In genomic region chr11:63132151-63132500, GRCm38 (mm10) we compare ENCODE assay signal across 7 mouse cellular contexts. TPM values are rescaled to one million over a fixed set of nuclear protein-coding genes. Genes with fewer than 3 reads are reported as not detected.
DNase-seq lines count a peak whose midpoint lies in the region; ATAC-seq and TF ChIP-seq lines count a peak whose summit lies in the region.

No protein-coding gene starts in this region.

- TF ChIP-seq CTCF in lung, postnatal 0 days (IDR thresholded peaks at IDR 0.05): no peak

- H3K4me1 ChIP-seq in lung, postnatal 0 days (ENCODE audit: insufficient read depth, low read depth, low read length): peaks cover 42% of the 10 kb centered on the region
- H3K4me1 ChIP-seq in forebrain, embryonic 10.5 days: peaks cover 45% of the 10 kb centered on the region
- peaks cover 71% of the 10 kb centered on the region for H3K4me1 ChIP-seq in limb, embryonic 13.5 days
- peaks cover 42% of the 10 kb centered on the region for H3K4me1 ChIP-seq in stomach, embryonic 15.5 days

- H3K27me3 ChIP-seq in lung, postnatal 0 days (replicated peaks; ENCODE audit: insufficient read depth, low read length): no peaks in the 10 kb centered on the region
- H3K27me3 ChIP-seq in forebrain, embryonic 10.5 days (ENCODE audit: poor library complexity, severe bottlenecking): peaks cover 90% of the 10 kb centered on the region
- H3K27me3 ChIP-seq in limb, embryonic 13.5 days: peaks cover 29% of the 10 kb centered on the region
- H3K27me3 ChIP-seq in stomach, embryonic 15.5 days (replicated peaks): peaks cover 38% of the 10 kb centered on the region

- peaks cover 19% of the 10 kb centered on the region; the same call in 1 of the 2 replicates for H3K36me3 ChIP-seq in lung, postnatal 0 days (ENCODE audit: insufficient read depth, low read length)
- no peaks in the 10 kb centered on the region for H3K36me3 ChIP-seq in forebrain, embryonic 10.5 days (replicated peaks)
- peaks cover 23% of the 10 kb centered on the region for H3K36me3 ChIP-seq in limb, embryonic 13.5 days
- no peaks in the 10 kb centered on the region for H3K36me3 ChIP-seq in stomach, embryonic 15.5 days

- no peak for TF ChIP-seq EP300 in lung, postnatal 0 days (IDR thresholded peaks at IDR 0.05)

- no peaks in the 10 kb centered on the region for H3K9me3 ChIP-seq in lung, postnatal 0 days (ENCODE audit: low read length)
- no peaks in the 10 kb centered on the region for H3K9me3 ChIP-seq in forebrain, embryonic 10.5 days
- no peaks in the 10 kb centered on the region for H3K9me3 ChIP-seq in limb, embryonic 13.5 days
- H3K9me3 ChIP-seq in stomach, embryonic 15.5 days: no peaks in the 10 kb centered on the region

- H3K9ac ChIP-seq in lung, postnatal 0 days (replicated peaks; ENCODE audit: low read depth): peak overlapping the region; percentile 92
- peak overlapping the region; percentile 94 for H3K9ac ChIP-seq in limb, embryonic 13.5 days
- peak overlapping the region; percentile 43 for H3K9ac ChIP-seq in stomach, embryonic 15.5 days

- peak overlapping the region; percentile 85 for H3K4me2 ChIP-seq in lung, postnatal 0 days (replicated peaks; ENCODE audit: low read depth, low read length)
- peak overlapping the region; percentile 85 for H3K4me2 ChIP-seq in limb, embryonic 13.5 days (replicated peaks)
- peak overlapping the region; percentile 66 for H3K4me2 ChIP-seq in stomach, embryonic 15.5 days

- no peak for ATAC-seq in lung, postnatal 0 days
- no peak for ATAC-seq in limb, embryonic 13.5 days (ENCODE audit: low FRiP score, low read depth)
- ATAC-seq in stomach, embryonic 15.5 days (ENCODE audit: insufficient read depth, low FRiP score, low read depth): no peak

- no peak for DNase-seq in lung, postnatal 0 days (ENCODE audit: low spot score)
- no peak for DNase-seq in lung, postnatal 25 days (ENCODE audit: low spot score)
- peak; percentile 34 for DNase-seq in forebrain, embryonic 10.5 days (ENCODE audit: extremely low spot score, low spot score)
- DNase-seq in cerebellum, adult 11 months: no peak
- DNase-seq in cerebellum, postnatal 10 days: no peak

- WGBS in lung, postnatal 0 days: under 1% methylated on average over 11 of the region's 11 CpGs
- WGBS in forebrain, embryonic 10.5 days: 2% methylated on average over 11 of the region's 11 CpGs
- 3% methylated on average over 11 of the region's 11 CpGs for WGBS in limb, embryonic 13.5 days
- WGBS in stomach, embryonic 15.5 days: 2% methylated on average over 11 of the region's 11 CpGs

- peak overlapping the region; percentile 85 for H3K4me3 ChIP-seq in lung, postnatal 0 days (ENCODE audit: low read depth, low read length)
- H3K4me3 ChIP-seq in forebrain, embryonic 10.5 days: peak overlapping the region; percentile 68
- H3K4me3 ChIP-seq in limb, embryonic 13.5 days: peak overlapping the region; percentile 71
- H3K4me3 ChIP-seq in stomach, embryonic 15.5 days (replicated peaks): peak overlapping the region; percentile 55

- peak overlapping the region; percentile 94 for H3K27ac ChIP-seq in lung, postnatal 0 days (ENCODE audit: low read length)
- H3K27ac ChIP-seq in forebrain, embryonic 10.5 days: peak overlapping the region; percentile 84
- peak overlapping the region; percentile 98 for H3K27ac ChIP-seq in limb, embryonic 13.5 days
- H3K27ac ChIP-seq in stomach, embryonic 15.5 days: peak overlapping the region; percentile 93

RNA-seq across cellular contexts. Expression of gene Pmp22, which starts 3.3 kb away (rescaled TPM):
- 523 and 539 TPM in 2 replicates for polyA plus RNA-seq in lung, postnatal 0 days (2015; fragmentation: Nextera tagmentation; extraction: Ambion mirVana)
- polyA plus RNA-seq in forebrain, embryonic 10.5 days (2016; fragmentation: Nextera tagmentation; extraction: Ambion mirVana): 12.9 and 15.6 TPM in 2 replicates
- polyA plus RNA-seq in limb, embryonic 13.5 days (2015; fragmentation: Nextera tagmentation; extraction: Ambion mirVana): 164 and 191 TPM in 2 replicates
- 148 and 165 TPM in 2 replicates for polyA plus RNA-seq in stomach, embryonic 15.5 days (2015; fragmentation: Nextera tagmentation; extraction: Ambion mirVana)

Comparison
In these comparisons a context has a peak if more than half of its experiments do, and no peak if none do; other contexts are left out.
1. H3K9ac ChIP-seq: peak in every context shown above with its lines; median percentile 94 in limb, embryonic 13.5 days; 92 in lung, postnatal 0 days; 43 in stomach, embryonic 15.5 days.